Mouse (Mus musculus) ES-Bruce4 (cell line): ENCODE measurements at regions not wholly inside any gene's neighbourhood (a gene's known extent, or its start where the extent isn't known, plus 50 kb on each side); places are given as distances from the start of the nearest gene placed in this dataset.

Experiments
- H3K27ac ChIP-seq: 2 replicates; pipeline ENCODE4 v1.5.1; 2012; ENCODE audit warnings: low read length, inconsistent platforms; ENCODE audit not compliant: insufficient read depth
- H3K27me3 ChIP-seq: 2 replicates; pipeline ENCODE4 v1.6.1; 2012; ENCODE audit warnings: mild to moderate bottlenecking, low read length, inconsistent platforms; ENCODE audit not compliant: control insufficient read depth, poor library complexity, insufficient read depth, severe bottlenecking
- H3K36me3 ChIP-seq: 2 replicates; pipeline ENCODE4 v1.6.1; 2012; ENCODE audit warnings: inconsistent platforms, mild to moderate bottlenecking, low read length, moderate library complexity; ENCODE audit not compliant: control insufficient read depth, poor library complexity, insufficient read depth, severe bottlenecking
- H3K4me1 ChIP-seq: one replicate; pipeline ENCODE4 v1.8.1; 2011; ENCODE audit warnings: low read length; ENCODE audit not compliant: control insufficient read depth, insufficient read depth
- H3K4me3 ChIP-seq: 2 replicates; pipeline ENCODE4 v1.5.1; 2011; ENCODE audit warnings: low read depth, mild to moderate bottlenecking, low read length
- H3K9ac ChIP-seq: 2 replicates; pipeline ENCODE4 v1.6.1; 2012; ENCODE audit warnings: low read depth, mild to moderate bottlenecking, inconsistent platforms; ENCODE audit not compliant: poor library complexity, severe bottlenecking
- H3K9me3 ChIP-seq: replicated peaks from 2 replicates; pipeline ENCODE4 v1.6.1; 2012; ENCODE audit warnings: mild to moderate bottlenecking, low read length, inconsistent platforms; ENCODE audit not compliant: control insufficient read depth, poor library complexity, insufficient read depth, severe bottlenecking
- CTCF ChIP-seq: IDR thresholded peaks from one replicate; pipeline ENCODE4 v1.8.1; 2011; ENCODE audit warnings: low read depth, low read length
- EP300 ChIP-seq: IDR thresholded peaks from 2 replicates; pipeline ENCODE4 v1.6.1; 2011; ENCODE audit warnings: low read depth, low read length; ENCODE audit not compliant: insufficient read depth
- POLR2A ChIP-seq: IDR thresholded peaks from one replicate; pipeline ENCODE4 v1.8.1; 2011; ENCODE audit warnings: low read length; ENCODE audit not compliant: insufficient read depth

- H3K4me3 ChIP-seq = no peak overlapping the region
- H3K27me3 ChIP-seq = no peaks in the 10 kb centered on the region
- peak overlapping the region; percentile 54; the same call in 1 of the 2 replicates for H3K27ac ChIP-seq
- H3K36me3 ChIP-seq = no peaks in the 10 kb centered on the region
- TF ChIP-seq CTCF = no peak
- peak; percentile 81 for TF ChIP-seq EP300
- no peaks in the 10 kb centered on the region for H3K9me3 ChIP-seq
- no peak overlapping the region for H3K9ac ChIP-seq
- H3K4me1 ChIP-seq = peaks cover 3% of the 10 kb centered on the region
Measured at GRCm38 (mm10) chr13:60358408-60359060, 181.4 kb upstream of the Gas1 start.

GRCm38 (mm10) chr13:60364778-60365672 lies 187.9 kb upstream of the Gas1 start:
- TF ChIP-seq POLR2A (no peak), CTCF (no peak)
- no peak overlapping the region for H3K27ac ChIP-seq
- H3K36me3 ChIP-seq = no peaks in the 10 kb centered on the region
- H3K4me3 ChIP-seq = no peak overlapping the region
- no peaks in the 10 kb centered on the region for H3K9me3 ChIP-seq
- H3K4me1 ChIP-seq = no peaks in the 10 kb centered on the region
- no peaks in the 10 kb centered on the region for H3K27me3 ChIP-seq
- H3K9ac ChIP-seq = no peak overlapping the region

GRCm38 (mm10) chr13:60369216-60369615 lies 192.1 kb upstream of the Gas1 start:
- Histone ChIP-seq H3K4me3 (no peak overlapping the region), H3K27ac (no peak overlapping the region), H3K36me3 (no peaks in the 10 kb centered on the region), H3K4me1 (no peaks in the 10 kb centered on the region), H3K27me3 (no peaks in the 10 kb centered on the region), H3K9me3 (no peaks in the 10 kb centered on the region), H3K9ac (no peak overlapping the region)
- no peak for TF ChIP-seq CTCF
- no peak for TF ChIP-seq EP300
- no peak for TF ChIP-seq POLR2A

- H3K4me3 ChIP-seq = no peak overlapping the region
- H3K9ac ChIP-seq = no peak overlapping the region
- no peaks in the 10 kb centered on the region for H3K36me3 ChIP-seq
- no peak for TF ChIP-seq EP300
- TF ChIP-seq CTCF = no peak
- no peak for TF ChIP-seq POLR2A
- H3K9me3 ChIP-seq = no peaks in the 10 kb centered on the region
- no peaks in the 10 kb centered on the region for H3K27me3 ChIP-seq
- no peaks in the 10 kb centered on the region for H3K4me1 ChIP-seq
- H3K27ac ChIP-seq = no peak overlapping the region
Measured at GRCm38 (mm10) chr13:60371656-60372055, 194.5 kb upstream of the Gas1 start.

GRCm38 (mm10) chr13:60376705-60377104 lies 199.5 kb upstream of the Gas1 start:
- TF ChIP-seq CTCF (no peak), EP300 (no peak), POLR2A (no peak)
- Histone ChIP-seq H3K27me3 (no peaks in the 10 kb centered on the region), H3K9ac (no peak overlapping the region), H3K27ac (no peak overlapping the region), H3K36me3 (no peaks in the 10 kb centered on the region), H3K9me3 (no peaks in the 10 kb centered on the region), H3K4me1 (no peaks in the 10 kb centered on the region), H3K4me3 (no peak overlapping the region)

GRCm38 (mm10) chr13:60382855-60383254 lies 205.7 kb upstream of the Gas1 start:
- Histone ChIP-seq H3K9me3 (no peaks in the 10 kb centered on the region), H3K4me1 (no peaks in the 10 kb centered on the region), H3K27ac (no peak overlapping the region), H3K4me3 (no peak overlapping the region), H3K27me3 (no peaks in the 10 kb centered on the region), H3K36me3 (no peaks in the 10 kb centered on the region), H3K9ac (no peak overlapping the region)
- TF ChIP-seq EP300 = no peak
- TF ChIP-seq CTCF = no peak
- TF ChIP-seq POLR2A = no peak
